Mouse (Mus musculus): ENCODE measurements at regions not wholly inside any gene's neighbourhood (a gene's known extent, or its start where the extent isn't known, plus 50 kb on each side); places are given as distances from the start of the nearest gene placed in this dataset.

DNA sequence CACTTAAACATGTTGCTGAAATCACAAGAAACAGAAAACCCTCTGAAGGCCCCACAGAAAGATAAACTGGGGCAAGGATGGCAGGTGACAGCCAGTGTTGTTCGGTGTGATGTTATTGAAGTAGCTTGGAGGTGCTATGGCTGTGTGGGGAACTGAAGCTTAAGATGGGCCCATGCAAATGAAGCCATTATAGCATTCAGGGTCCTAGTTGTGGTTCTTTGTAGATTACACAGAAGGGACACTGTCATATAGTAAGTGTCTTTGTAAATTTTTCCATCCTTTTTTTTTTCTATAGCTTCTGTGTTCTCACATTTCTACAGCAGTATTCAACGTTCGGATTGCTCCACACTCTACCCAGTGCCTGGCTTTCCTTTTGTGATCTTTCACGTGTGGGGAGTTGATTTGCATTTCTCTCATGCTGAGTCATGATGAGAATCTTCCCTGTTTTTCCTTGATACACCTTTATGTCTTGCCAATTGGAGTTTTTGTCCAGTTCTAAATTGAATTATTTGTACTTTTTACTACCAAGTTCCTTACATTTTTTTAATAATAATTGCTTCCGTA, 386.6 kb upstream of the Pkdcc start:
- TF ChIP-seq CTCF (conservative IDR thresholded peaks at IDR 0.05; ENCODE audit: insufficient read depth, insufficient read length, low read depth, low read length): no peak
- TF ChIP-seq POLR2A (IDR thresholded peaks at IDR 0.05; ENCODE audit: low read depth, low read length): no peak

Data from kidney, adult 2 months (tissue).